Mouse (Mus musculus) kidney, postnatal 14 days (tissue): Measurements from ENCODE around the gene Map3k12.

ENCODE experiments used
- DNase-seq: peaks from one replicate; pipeline ENCODE4 v3.0.0; 2022; ENCODE audit warnings: mixed read lengths

Gene Map3k12

GRCm38 (mm10) chr15:102458050-102458736 is 58.7 kb downstream of the Map3k12 start:
- no peak for DNase-seq

DNA sequence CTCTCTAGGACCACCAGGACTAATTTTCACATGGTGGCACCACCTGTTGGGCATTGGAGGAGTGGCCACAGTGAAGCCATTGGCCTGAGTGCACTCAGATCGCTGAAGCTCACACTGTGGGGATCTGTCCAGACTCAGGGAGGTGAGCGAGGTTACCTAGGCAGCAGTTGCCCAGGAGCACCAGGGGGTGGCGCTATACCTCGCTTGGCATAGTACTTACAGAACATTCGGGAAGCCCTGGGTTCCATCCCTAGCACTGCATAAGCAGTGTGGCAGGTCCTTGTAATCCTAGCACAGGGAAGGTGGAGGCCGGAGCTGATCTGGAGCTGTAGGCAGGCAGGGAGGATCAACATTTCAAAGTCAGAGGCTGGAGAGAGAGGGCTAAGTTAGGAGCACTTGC is 60.9 kb downstream of the Map3k12 start:
- DNase-seq: no peak

DNA sequence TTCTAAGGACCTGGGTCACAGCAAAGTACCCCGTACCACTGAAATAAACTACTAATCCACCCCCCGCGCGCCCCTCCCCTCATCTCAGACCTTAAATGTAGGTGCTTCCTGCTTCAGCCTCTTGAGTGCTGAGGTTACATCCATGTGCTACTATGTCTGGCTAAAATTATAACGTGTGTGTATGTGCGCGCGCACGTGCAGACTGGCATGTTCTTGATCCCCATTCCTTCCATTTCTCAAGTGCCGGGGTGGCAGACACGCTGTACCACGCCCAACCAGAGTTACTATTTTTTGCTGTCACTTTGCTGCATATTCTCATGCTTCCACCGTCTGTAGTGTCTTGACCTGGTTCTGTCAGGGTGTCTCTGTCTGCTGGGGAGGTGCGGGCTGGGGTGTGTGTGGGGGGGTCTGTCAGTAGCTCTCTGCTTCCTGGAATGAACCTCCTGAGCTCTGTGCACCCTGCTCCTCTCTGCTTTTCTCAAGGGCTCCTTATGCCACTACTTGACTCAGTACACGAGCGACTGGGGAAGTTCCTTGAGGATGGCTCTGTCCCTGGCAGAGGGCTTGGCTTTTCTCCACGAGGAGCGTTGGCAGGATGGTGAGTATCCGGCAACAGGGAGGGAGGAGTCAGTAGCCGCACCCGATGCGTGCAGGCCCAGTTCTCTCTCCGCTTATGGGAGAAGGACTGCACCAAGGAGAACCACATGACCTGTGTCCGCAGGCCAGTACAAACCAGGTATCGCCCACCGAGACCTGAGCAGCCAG is 65.0 kb downstream of the Map3k12 start:
- DNase-seq: no peak

DNA sequence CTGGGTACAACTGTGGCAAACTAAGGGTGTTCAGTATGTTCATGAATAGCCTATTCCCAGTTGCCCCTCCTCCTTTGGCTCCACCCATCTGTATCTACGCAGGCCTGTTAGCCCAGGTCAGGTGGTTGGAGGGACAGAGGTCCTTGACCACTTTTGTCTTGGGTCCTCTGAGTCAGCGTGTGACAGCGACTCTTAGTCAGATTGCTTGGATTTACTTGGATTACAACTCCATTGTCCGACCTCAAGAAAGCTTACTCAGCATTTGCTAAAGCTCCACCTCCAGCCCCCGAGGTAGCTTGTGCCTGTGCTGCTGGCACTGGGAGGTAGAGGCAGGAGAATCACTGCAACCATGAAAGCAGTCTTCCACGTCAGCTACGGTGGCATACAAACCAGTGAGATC is 65.9 kb downstream of the Map3k12 start:
- DNase-seq: peak; percentile 29

DNA sequence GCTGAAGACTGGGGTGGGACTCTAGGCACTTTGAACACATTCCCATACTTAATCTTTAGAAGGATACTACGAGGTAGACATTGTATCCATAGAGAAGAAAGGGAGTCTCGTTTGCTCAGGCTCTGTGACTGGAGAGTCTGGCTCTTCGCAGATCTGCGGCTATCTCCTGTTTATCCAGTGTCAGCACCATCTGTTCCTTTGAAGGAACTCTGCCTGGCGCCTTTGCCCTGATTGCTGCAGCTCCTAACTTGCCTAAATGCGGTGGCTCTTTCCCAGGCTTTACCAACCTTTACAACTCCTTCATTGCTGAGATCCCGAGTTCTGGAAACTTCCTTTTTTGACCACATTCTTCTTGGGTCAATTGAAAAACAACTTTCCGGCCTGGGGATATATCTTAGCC is 67.5 kb downstream of the Map3k12 start:
- DNase-seq: no peak
